Mouse (Mus musculus): ENCODE measurements around the gene Ube2v1.

Ube2v1 gene

DNA sequence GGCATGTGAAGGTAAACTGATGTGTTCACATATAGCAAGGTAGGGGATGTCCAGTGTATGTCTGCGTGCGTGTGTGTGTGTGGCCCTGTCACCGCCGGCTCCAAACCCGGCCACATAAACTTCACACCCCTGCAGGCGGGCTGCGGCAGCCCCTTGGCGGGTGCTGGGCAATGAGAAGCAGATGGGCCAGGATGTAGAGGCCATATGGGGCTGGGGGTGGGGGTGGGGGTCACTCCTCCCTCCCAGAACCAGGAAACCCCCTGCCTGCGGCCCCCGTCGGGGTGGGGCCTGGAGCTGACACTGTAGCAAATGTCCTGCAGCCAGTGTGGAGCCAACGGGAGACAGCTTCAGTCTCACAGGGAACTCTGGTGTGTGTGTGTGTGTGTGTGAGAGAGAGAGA is 68.2 kb downstream of the Ube2v1 start:
- DNase-seq (ENCODE audit: low read depth, low spot score) = no peak

DNA sequence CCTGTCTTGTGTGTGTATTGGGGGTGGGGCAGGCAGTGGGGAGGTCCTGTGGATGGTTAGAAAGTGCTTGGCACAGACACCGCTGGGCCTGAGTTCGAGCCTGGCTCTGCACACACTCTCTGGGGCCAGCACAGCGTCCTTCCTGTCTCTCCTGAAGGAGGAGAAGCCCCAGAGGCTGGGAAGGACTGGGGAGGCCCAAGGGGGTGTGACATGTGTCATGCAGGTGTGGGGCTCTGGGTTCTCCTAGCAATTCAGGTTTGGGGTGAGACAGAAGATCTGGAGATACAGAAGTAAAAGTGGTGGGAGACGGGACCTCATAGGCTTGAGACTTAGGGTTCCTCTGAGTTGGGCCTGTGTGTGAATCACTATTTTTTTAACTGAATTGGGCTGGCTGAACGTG is 68.9 kb downstream of the Ube2v1 start:
- no peak for DNase-seq (ENCODE audit: low read depth, low spot score)

DNA sequence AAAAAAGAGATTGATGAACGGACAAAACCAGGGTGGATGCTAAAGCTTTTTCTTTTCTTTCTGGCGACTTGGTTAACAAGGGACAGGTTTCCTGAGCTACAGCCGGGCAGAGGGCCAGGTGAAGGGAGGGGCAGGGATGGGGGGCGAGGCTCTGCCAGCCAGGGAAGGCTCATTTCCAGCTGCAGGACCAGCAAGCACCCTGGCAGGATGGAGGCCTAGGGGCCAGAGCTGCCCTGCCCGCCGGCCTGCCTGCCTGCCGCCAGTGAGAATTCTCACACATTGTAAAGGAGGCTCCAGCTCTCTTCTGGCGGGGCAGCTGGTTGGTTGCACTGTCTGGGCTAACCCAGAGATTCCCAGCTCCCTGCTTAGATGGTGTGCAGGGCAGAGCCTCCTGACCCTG is 69.8 kb downstream of the Ube2v1 start:
- no peak for DNase-seq (ENCODE audit: low read depth, low spot score)

DNA sequence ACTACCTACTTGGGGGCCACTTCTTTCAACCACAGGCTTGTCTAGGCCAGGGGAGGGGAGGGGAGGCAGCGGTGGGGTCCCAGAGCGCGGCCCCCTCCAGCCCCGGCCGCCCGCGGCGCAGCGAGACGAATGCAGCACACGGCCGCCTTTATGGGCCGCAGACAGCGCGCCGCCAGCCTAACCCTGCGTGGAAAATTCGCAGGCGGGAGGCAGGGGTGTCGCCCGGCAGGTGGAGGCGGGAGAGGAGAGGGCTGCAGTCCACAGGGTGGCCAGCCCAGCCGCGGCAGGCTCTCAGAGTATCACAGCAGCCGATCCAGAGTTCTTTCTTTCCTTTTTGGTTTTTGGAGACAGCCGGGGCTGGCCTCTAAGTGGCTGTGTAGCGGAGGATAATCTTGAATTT is 72.5 kb downstream of the Ube2v1 start:
- DNase-seq (ENCODE audit: low read depth, low spot score) = no peak
